Mouse (Mus musculus): ENCODE results near the gene Gm3336. TPM values are rescaled to one million over a fixed set of nuclear protein-coding genes. Genes with fewer than 3 reads are reported as not detected.
A peak's percentile ranks its signal among the peaks of the same experiment; 100 is the strongest.

Gm3336 gene
- polyA plus RNA-seq, 1 experiment from 2014 or later = not detected

- Histone ChIP-seq H3K27ac (peak overlapping the region; percentile 63), H3K9me3 (replicated peaks) (no peaks in the 10 kb centered on the region), H3K4me3 (peak overlapping the region; percentile 28), H3K27me3 (ENCODE audit: low read depth, poor library complexity, severe bottlenecking) (no peaks in the 10 kb centered on the region), H3K36me3 (peaks cover 42% of the 10 kb centered on the region), H3K4me1 (peaks cover 20% of the 10 kb centered on the region)
- peak; percentile 66 for DNase-seq (ENCODE audit: low spot score)
- 9% methylated on average over 19 of the region's 19 CpGs for WGBS
Measured at GRCm38 (mm10) chr8:70682193-70682592, 36.1 kb upstream of the Gm3336 start.

- no peaks in the 10 kb centered on the region for H3K27me3 ChIP-seq (ENCODE audit: low read depth, poor library complexity, severe bottlenecking)
Measured at GRCm38 (mm10) chr8:70682692-70683091, 35.7 kb upstream of the Gm3336 start.

GRCm38 (mm10) chr8:70684291-70684690, 34.1 kb upstream of the Gm3336 start:
- H3K27ac ChIP-seq = no peak overlapping the region
- peaks cover 28% of the 10 kb centered on the region for H3K36me3 ChIP-seq
- no peak for DNase-seq (ENCODE audit: low spot score)
- peaks cover 26% of the 10 kb centered on the region for H3K4me1 ChIP-seq
- no peak overlapping the region for H3K4me3 ChIP-seq
- no peaks in the 10 kb centered on the region for H3K27me3 ChIP-seq (ENCODE audit: low read depth, poor library complexity, severe bottlenecking)
- 66% methylated on average over 7 of the region's 7 CpGs for WGBS
- no peaks in the 10 kb centered on the region for H3K9me3 ChIP-seq (replicated peaks)

More at GRCm38 (mm10) chr8:70682692-70683091, 35.7 kb upstream of the Gm3336 start:
- Histone ChIP-seq H3K36me3 (peaks cover 42% of the 10 kb centered on the region), H3K27ac (peak overlapping the region; percentile 63), H3K4me1 (peaks cover 22% of the 10 kb centered on the region), H3K9me3 (replicated peaks) (no peaks in the 10 kb centered on the region), H3K4me3 (peak overlapping the region; percentile 28)
- DNase-seq (ENCODE audit: low spot score) = no peak
- WGBS = 77% methylated on average over 3 of the region's 3 CpGs

- H3K27me3 ChIP-seq (ENCODE audit: low read depth, poor library complexity, severe bottlenecking) = no peaks in the 10 kb centered on the region
- H3K36me3 ChIP-seq = peaks cover 17% of the 10 kb centered on the region; the same call in 1 of the 2 replicates
- H3K27ac ChIP-seq = 0 out of 2 replicates have a peak overlapping the region, but pooled peaks have one; percentile 44
- 93% methylated on average over 8 of the region's 8 CpGs for WGBS
- no peak for DNase-seq (ENCODE audit: low spot score)
- H3K4me3 ChIP-seq = no peak overlapping the region
- H3K4me1 ChIP-seq = peaks cover 40% of the 10 kb centered on the region
- H3K9me3 ChIP-seq (replicated peaks) = no peaks in the 10 kb centered on the region
Measured at GRCm38 (mm10) chr8:70687576-70687975, 30.8 kb upstream of the Gm3336 start.

- Histone ChIP-seq H3K27ac (peak overlapping the region; percentile 71; the same call in 1 of the 2 replicates), H3K27me3 (ENCODE audit: low read depth, poor library complexity, severe bottlenecking) (no peaks in the 10 kb centered on the region), H3K9me3 (replicated peaks) (no peaks in the 10 kb centered on the region), H3K4me3 (no peak overlapping the region), H3K36me3 (peaks cover 17% of the 10 kb centered on the region; the same call in 1 of the 2 replicates), H3K4me1 (peaks cover 43% of the 10 kb centered on the region)
- 88% methylated on average over 3 of the region's 3 CpGs for WGBS
- no peak for DNase-seq (ENCODE audit: low spot score)
Measured at GRCm38 (mm10) chr8:70688136-70688535, 30.2 kb upstream of the Gm3336 start.

GRCm38 (mm10) chr8:70689892-70690390, 28.4 kb upstream of the Gm3336 start:
- Histone ChIP-seq H3K27me3 (ENCODE audit: low read depth, poor library complexity, severe bottlenecking) (no peaks in the 10 kb centered on the region), H3K27ac (peak overlapping the region; percentile 71)
- 88% methylated on average over 5 of the region's 5 CpGs for WGBS

GRCm38 (mm10) chr8:70691230-70691629, 27.1 kb upstream of the Gm3336 start:
- WGBS = 51% methylated on average over 4 of the region's 4 CpGs
- Histone ChIP-seq H3K36me3 (peaks cover 12% of the 10 kb centered on the region; the same call in 1 of the 2 replicates), H3K27ac (peak overlapping the region; percentile 99), H3K4me1 (peaks cover 66% of the 10 kb centered on the region), H3K9me3 (replicated peaks) (no peaks in the 10 kb centered on the region), H3K4me3 (peak overlapping the region; percentile 48), H3K27me3 (ENCODE audit: low read depth, poor library complexity, severe bottlenecking) (no peaks in the 10 kb centered on the region)
- no peak for DNase-seq (ENCODE audit: low spot score)

More at GRCm38 (mm10) chr8:70689892-70690390, 28.4 kb upstream of the Gm3336 start:
- H3K9me3 ChIP-seq (replicated peaks) = no peaks in the 10 kb centered on the region
- peaks cover 53% of the 10 kb centered on the region for H3K4me1 ChIP-seq
- H3K36me3 ChIP-seq = peaks cover 12% of the 10 kb centered on the region; the same call in 1 of the 2 replicates
- H3K4me3 ChIP-seq = no peak overlapping the region
- DNase-seq (ENCODE audit: low spot score) = no peak

GRCm38 (mm10) chr8:70691727-70692231, 26.6 kb upstream of the Gm3336 start:
- Histone ChIP-seq H3K36me3 (peaks cover 7% of the 10 kb centered on the region; the same call in 1 of the 2 replicates), H3K4me1 (peaks cover 71% of the 10 kb centered on the region), H3K27ac (peak overlapping the region; percentile 99), H3K27me3 (ENCODE audit: low read depth, poor library complexity, severe bottlenecking) (no peaks in the 10 kb centered on the region), H3K4me3 (peak overlapping the region; percentile 48), H3K9me3 (replicated peaks) (no peaks in the 10 kb centered on the region)
- DNase-seq (ENCODE audit: low spot score) = peak; percentile 91
- WGBS = under 1% methylated on average over 20 of the region's 20 CpGs

GRCm38 (mm10) chr8:70693636-70694035, 24.7 kb upstream of the Gm3336 start:
- 74% methylated on average over 5 of the region's 5 CpGs for WGBS
- H3K9me3 ChIP-seq (replicated peaks) = no peaks in the 10 kb centered on the region

GRCm38 (mm10) chr8:70695318-70696018, 22.9 kb upstream of the Gm3336 start:
- Histone ChIP-seq H3K4me1 (peaks cover 77% of the 10 kb centered on the region), H3K9me3 (replicated peaks) (no peaks in the 10 kb centered on the region), H3K4me3 (peak overlapping the region; percentile 34), H3K36me3 (no peaks in the 10 kb centered on the region), H3K27ac (peak overlapping the region; percentile 97), H3K27me3 (ENCODE audit: low read depth, poor library complexity, severe bottlenecking) (no peaks in the 10 kb centered on the region)
- WGBS = 29% methylated on average over 32 of the region's 32 CpGs
- DNase-seq (ENCODE audit: low spot score) = peak; percentile 69

More at GRCm38 (mm10) chr8:70693636-70694035, 24.7 kb upstream of the Gm3336 start:
- no peak overlapping the region for H3K4me3 ChIP-seq
- peaks cover 85% of the 10 kb centered on the region for H3K4me1 ChIP-seq
- DNase-seq (ENCODE audit: low spot score) = no peak
- H3K36me3 ChIP-seq = no peaks in the 10 kb centered on the region
- no peaks in the 10 kb centered on the region for H3K27me3 ChIP-seq (ENCODE audit: low read depth, poor library complexity, severe bottlenecking)
- peak overlapping the region; percentile 81 for H3K27ac ChIP-seq

GRCm38 (mm10) chr8:70696019-70696885, 22.1 kb upstream of the Gm3336 start:
- Histone ChIP-seq H3K36me3 (peaks cover 3% of the 10 kb centered on the region), H3K27ac (peak overlapping the region; percentile 97), H3K9me3 (replicated peaks) (no peaks in the 10 kb centered on the region), H3K4me3 (peak overlapping the region; percentile 46), H3K4me1 (peaks cover 78% of the 10 kb centered on the region), H3K27me3 (ENCODE audit: low read depth, poor library complexity, severe bottlenecking) (no peaks in the 10 kb centered on the region)
- 5% methylated on average over 31 of the region's 31 CpGs for WGBS
- peak; percentile 90 for DNase-seq (ENCODE audit: low spot score)

- peak overlapping the region; percentile 46 for H3K4me3 ChIP-seq
- H3K27ac ChIP-seq = peak overlapping the region; percentile 97
- peaks cover 9% of the 10 kb centered on the region for H3K36me3 ChIP-seq
- no peaks in the 10 kb centered on the region for H3K27me3 ChIP-seq (ENCODE audit: low read depth, poor library complexity, severe bottlenecking)
- H3K4me1 ChIP-seq = peaks cover 77% of the 10 kb centered on the region
- 14% methylated on average over 4 of the region's 4 CpGs for WGBS
- DNase-seq (ENCODE audit: low spot score) = no peak
- H3K9me3 ChIP-seq (replicated peaks) = no peaks in the 10 kb centered on the region
Measured at GRCm38 (mm10) chr8:70696946-70697345, 21.4 kb upstream of the Gm3336 start.
